Mouse (Mus musculus) T-cell, adult 2 months (primary cell): ENCODE results near the gene Smyd3.

Experiments used
- DNase-seq: peaks from one replicate; pipeline ENCODE4 v3.0.0; 2022; ENCODE audit warnings: low spot score

The Smyd3 gene

DNA sequence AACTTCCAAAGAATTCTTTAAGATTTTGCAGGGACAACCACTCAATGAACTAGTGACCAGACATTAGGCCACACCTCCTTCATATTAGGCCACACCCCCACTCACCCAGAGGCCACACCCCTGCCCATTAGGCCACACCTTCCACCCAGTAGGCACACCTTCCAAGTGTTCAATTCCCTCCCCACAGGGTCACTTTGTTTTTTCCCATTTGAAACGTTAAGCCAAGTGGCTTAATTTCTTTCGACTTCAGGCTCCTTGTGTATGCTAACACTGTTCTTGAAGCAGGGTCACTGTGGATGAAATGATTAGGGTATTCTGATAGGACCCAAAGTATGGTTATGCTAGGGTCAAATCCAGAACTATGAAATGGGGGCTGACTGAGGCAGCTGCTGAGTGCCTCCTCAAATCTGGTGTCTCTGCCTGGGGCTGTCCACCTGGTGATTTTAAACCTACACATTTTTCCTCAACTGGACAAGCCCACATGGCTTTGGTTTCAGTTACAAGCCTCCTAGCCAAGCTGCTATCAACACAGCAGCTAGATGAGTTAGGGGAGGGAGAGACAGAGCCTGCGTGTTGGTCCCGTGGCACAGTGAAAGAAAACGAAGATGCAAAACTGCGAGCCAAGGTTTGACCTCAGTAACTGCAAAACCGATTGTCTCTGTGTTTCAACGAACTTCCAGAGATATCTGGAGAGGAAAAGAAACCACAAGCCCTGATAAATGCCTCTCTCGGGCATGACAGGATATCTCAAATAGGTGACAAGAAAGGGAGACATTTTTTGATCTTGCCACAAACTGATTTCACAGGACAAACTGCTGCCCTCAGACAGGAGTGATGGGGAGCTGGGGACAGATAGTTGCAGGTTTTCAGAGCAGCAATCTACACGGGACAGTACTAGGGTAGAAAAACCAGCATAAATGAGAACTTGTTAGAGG is 400.8 kb downstream of the Smyd3 start:
- no peak for DNase-seq

DNA sequence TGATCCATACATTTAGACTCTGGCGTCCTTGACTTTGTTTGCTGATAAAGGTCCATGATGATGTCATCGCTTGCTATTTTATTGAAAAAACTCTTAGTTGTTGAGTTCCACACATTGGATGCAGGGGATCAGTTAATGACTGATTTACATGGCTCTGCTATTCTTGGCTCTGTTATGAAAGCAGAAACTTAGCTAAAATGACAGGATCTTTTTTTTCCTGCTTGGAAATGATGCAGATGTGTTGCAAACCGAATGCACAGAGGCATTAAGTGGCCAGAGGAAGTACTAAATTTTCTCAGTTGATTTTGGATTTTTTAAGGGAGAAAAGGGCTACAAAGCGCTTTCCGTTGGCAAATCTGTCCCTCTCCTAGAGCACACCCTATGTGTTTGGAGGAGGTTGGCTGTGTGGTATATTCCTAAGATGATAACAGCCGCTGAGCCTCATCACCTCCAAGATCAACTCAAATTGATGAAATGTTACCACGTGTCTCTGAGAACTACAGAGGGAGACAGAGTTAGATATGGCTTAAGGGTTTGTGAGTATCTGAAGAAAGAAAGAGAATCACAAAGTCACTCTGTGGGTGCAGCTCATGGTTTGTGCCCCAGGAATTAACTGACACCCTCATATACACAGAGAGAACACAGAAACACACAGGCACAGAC is 402.9 kb downstream of the Smyd3 start:
- no peak for DNase-seq

DNA sequence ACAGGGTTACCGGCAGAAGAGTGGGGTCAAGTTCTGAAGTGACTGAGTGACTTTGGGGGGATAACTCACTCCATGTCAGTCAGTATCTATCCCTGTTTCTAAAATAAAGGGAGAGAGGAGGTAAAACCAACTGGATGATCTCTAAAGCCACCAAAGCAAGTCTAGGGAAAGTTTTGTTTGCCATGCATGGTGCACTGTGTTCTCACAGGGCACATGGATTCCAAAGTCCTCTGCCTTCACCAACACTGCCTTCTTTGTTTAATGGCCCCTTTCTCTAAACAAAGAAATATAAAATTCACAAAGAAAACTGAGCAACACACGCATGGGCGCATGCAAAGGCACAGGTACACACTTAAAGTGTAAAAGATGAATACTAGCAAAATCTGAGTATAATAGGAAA is 403.5 kb downstream of the Smyd3 start:
- no peak for DNase-seq

DNA sequence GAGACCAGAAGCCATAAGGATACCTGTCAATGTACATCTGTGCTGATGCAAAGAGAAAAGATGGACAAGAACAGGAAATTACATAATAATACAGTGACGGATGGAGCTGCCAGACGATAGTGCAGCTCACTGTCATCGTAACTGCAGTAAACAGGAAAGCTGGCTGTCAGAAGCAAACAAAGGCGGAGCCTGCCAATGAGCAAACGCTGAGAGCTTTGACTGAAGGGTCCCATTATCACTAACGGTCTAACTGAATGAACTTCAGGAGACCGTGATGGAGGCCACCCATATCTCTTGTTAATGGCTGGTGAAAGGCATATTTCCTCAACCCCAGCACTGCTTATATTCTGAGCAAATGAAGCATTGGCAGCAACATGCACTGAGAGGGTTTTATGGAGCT is 409.1 kb downstream of the Smyd3 start:
- DNase-seq: no peak

DNA sequence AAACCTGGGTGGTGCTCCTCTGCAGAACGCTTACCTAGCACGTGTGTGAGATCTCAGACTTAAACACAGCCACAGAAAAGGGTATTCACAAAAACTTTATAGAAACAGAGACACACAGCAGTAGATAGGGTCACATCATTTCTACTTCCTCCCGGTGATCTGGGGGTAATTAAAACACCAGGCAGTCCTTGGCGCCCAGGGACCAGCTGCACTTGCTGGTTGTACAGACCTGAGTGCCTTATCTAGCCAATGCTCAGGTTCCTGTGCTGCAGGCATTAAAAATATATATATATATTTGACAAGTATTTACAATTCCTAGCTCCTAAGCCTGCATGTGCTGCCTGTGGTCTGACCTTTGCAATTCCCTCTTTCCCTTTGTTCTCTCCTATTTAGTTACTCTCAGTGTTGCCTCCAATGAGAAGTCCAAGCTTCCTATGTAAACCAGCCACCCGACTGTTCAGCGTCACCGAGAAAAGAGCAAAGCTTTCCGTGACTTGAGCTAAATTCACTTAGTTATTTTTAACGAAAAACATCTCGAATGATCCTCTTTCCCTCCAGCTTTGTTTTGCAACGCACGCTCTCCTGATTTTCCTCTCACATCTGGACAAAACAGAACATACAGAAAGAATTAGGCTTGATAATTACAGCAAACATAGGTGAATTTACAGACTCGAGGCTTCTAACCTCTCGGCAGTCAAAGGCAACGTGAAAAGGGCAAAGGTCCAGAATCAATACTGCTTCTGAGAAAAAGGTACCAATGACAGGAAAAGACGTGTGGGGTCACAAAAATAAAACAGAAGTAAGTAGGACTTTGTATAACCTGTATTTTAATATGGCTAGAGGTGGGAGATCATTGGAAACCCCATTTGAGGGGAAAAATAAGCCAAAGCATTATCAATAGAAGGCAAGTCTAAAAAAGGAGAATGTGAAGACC is 409.8 kb downstream of the Smyd3 start:
- DNase-seq: no peak

DNA sequence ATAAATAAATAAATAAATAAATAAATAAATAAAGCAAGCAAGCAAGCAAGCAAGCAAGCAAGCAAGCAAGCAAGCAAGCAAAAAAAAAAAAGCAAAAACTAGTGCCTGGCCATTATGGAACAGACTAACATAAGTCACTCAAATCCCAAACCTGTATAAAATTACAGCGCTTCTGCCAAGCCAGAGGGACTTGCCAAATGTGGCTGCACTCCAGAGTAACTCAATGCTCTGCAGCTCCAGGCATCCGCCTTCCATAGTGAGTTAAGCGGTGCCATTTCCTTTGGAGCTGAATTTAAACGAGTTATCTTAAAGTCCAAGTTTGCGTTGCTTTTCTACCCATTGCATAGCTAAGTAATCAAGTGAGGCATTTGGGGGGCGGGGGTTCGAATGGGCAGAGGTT is 410.6 kb downstream of the Smyd3 start:
- DNase-seq: no peak

DNA sequence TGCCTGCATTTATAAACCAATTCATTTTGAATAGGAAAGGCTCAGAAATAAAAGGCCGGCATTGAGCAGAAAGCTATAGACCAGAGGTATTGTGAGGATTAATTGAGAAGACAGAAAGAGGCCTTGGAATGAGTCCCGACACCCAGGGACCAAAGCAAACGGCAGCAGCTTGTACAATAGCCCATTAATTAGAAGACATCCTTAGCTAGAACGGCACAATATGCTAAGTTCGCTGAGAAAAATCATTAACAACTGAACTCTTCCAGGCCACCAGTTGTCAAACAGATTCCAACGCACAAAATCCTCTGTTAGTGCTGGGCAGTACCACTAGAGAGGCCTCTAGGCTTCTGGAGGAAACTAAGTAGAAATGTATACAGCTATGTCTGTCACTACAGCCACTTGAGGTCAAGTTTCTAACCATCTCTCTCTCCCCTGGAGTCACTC is 411.1 kb downstream of the Smyd3 start:
- no peak for DNase-seq

DNA sequence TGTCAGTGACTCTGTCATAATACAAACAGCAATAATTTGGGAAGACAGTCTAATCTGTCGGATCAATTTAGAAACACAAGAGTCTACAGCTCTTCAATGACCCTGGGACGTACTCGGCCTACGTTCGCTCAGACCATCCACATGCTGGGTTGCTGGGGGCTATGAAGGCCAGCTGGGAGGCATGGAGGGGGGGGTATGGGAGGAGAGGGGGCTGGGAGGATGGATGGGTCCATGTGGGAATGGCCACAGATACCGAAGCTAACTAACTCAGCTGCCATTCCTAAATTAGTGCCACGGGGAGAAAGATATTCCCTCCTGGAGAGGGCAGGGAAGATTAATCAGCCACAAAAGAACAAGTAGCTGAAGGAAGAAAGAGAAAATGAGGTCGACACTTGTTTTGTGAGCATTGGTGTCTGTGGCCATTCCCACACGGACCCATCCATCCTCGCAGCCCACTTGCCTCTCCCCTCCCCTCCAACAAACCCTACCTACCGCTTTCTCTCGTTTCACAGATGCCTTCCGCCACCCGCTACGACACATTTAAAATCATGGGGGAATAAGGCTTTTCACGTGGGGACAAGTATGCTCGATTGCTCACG is 411.6 kb downstream of the Smyd3 start:
- DNase-seq: no peak

DNA sequence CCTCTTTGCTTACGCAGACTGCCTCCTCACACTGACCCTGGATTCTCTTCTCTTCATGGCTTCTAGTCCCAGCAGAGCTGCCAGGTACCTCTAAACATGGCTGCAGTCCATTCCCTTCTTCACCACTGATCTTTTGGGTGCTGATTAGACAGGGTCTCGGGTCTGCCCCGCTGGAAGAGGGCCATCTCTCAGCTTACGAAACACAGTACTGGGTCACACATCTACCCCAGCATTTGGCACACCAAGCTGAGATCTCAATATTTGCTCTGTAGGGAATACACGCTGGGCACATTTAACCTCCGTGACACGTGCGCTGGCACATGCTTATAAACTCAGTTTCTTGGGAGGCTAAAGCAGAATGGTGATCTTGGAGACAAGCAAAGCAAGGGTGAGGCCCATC is 413.4 kb downstream of the Smyd3 start:
- no peak for DNase-seq

DNA sequence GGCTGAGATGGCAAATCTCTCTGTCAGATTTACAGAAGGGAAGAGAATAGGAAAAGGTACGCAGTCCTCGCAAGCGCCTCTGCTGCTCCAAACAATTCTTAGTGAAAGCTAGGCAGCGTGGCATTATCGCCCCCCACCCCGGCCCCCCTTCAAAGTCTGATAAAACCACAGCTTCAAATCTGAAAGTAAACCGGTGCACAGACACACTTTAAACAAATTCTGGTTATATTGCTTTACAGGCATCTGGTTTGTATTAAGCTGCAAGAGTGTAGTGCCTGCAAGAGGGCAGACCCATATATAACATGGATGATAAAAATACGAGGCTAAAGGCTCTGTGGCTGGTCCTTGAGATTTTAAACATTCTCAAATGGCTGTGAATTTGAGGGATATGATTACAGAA is 420.8 kb downstream of the Smyd3 start:
- DNase-seq: no peak

DNA sequence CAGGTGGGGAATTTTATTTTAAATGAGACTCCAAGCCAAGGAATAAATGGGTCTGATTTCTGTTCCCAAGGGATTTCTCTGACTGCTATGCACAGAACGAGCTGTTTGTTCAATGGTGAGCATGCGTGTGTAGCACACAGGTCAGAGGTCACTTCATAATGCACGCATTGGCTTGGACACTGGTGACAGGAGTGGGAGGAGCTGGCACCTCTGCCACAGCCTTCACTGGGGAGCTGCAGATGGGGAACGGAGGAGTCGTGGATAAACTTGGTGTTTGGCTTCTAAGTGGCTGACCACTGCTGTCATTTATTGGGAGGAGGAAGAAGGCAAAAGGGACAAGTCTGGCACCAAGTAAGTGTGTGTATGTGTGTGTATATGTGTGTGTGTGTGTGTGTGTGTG is 421.5 kb downstream of the Smyd3 start:
- DNase-seq: no peak

DNA sequence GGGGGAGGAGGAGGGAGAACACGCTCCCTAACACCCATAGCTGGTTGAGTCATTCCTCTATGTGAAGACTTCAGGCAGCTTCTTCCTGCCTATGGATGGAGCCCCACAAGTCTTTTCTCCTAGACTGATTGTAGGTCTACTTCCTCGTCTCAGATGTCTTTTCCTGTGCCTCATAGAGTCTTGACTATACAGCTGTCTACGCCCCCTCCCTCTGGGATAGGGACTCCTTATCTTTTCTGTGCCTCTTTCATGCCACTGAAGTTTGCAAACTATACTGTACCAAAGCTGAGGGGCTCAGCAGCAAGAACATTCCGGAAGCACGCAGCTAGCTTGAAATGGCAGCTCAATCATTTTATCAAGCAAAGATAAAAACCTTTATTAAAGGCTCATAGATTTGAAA is 428.7 kb downstream of the Smyd3 start:
- DNase-seq: no peak

DNA sequence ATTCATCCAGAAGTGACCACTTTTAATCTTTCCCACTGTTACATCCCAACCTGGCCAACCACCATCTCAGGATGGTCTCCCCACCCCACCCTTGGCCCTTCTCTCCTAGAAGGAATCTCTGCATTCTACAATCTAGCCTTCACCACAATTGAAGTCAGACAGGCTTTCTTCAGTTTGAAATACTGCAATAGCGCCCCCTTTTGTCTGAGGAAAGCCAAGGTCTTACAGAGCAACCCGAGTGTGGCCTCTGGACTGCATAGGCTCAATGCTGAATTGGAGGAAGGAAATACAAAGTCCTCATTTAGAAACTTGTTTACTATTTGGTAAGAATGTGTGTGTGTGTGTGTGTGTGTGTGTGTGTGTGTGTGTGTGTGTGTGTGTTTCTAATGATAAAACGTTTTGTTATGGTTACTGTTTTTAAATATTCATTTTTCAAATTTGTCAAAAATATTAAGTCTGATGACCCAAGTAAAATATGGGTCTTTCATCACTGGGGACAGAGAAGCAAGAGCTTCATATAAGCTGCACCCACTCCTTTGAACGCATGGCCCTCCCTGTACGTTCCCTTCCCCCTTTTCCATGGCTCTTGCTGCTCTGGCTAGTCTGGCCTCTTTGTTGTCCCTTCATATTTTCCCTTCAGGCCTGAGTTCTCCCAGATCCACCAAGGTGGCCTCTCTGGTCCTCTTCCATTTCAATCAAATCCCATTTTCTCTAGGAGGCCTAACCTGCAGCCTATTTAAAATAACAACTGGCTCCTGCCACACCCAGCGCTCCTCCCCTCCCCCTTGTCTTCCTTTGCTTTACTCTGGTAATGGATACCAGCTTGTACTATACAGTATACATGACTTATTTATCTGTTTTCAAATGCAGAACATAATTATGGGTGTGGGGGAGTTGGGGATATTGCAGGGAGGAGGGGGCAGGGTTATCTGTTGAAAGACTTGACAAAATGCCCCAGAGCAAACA is 430.5 kb downstream of the Smyd3 start:
- no peak for DNase-seq

DNA sequence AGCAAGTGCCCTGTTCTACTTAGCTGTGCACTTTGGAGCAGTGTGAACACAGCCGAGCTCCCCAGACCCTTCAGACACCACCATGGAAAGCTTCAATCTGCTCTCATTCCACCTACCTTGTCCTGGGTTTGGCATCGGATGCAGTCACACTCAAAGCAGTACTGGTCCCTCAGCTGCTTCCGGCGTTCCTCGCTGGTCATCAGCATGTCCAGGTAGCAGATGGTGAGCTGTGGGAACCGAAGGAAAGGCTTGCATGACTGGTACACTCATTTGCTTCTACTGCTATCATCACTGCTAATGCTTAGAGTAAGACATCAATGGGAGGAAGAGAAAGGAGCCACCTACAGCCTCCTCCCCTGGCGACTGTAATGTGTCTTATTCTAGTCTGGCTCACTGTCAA is 431.6 kb downstream of the Smyd3 start:
- DNase-seq: no peak

DNA sequence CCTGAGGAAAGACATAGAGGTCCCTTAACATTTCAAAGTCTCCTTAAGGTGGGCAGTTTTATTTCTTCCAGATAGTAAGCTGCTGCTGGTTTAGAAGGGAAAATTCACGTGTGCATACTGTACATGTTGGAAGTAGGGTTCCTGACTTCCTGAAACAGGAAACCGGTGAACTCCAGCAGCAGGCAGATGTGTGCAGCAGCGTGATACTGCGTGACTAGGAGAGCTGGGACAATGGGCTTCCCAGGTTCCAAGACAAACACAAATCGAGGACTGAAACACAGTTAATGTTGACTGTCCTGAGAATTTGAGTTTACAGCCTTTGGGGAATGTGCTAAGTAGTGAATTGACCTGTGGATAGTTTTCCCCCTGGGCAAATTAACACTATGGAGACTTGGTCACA is 434.7 kb downstream of the Smyd3 start:
- no peak for DNase-seq

DNA sequence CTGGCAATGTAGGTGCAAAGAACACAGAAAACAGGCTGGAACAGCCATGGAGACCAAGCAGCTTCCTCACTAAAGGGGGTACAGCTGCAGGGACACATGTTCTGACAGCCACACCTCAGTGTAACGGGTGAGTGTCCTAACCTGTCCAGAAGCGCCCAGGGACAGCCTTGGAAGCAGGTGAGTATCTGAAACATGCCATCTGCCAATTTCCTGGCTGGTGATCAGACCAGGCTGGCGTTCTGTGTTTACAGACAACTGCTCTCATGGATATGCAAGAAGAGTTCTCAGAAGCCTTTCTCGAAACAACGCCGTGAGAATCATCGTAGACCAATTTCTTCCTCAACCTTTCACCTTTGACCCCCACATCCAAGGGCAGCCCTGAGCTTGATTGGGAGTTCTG is 444.0 kb downstream of the Smyd3 start:
- DNase-seq: no peak

DNA sequence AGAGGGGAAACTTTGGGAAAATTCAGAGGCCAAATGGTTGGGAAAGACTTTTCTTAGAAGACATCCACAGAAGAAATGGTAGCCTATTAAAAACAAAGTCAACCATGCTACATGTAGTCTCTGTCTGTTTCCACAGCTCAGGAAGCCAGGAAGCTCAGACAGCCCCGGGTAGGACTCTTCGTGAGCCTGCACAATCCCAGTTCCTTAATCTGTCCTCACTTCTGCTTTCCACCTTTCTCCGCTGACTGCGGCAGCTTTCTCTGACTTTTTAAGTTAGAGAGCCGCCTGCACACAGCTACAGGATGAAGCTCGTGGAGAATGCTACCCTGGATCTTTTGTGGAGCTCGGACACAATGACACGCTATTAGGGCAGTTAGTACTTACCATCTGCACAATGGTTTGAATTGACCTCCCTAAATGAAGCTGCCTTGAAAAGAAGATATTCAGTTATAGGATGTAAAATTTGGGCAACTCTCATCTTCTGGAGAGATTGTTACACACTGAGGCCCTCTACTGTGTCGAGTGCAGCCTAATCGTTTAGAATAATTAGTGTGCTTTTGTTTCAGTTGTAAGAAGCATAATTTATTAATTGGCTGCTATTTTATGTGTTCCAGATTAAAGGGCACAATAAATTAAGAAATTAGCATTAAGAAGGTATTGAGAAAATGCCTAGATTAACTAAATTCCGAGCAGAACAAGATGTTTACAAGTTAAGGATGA is 444.7 kb downstream of the Smyd3 start:
- no peak for DNase-seq

DNA sequence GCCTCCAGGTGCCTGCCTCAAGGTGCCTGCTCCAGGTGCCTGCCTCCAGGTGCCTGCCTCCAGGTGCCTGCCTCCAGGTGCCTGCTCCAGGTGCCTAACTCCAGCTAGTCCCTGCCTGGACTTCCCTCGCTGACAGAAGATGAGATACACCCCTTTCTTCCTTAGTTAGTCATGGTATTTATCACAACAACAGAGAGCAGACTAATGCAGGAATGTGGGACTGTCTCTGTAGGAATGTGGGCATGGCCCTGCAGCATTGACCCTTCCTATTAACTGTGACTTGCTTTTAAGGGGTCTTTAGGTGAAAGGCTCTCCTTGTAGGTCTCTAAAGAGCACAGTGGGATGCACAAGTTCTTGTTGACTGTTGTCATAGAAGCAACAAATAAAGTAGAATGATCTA is 445.4 kb downstream of the Smyd3 start:
- no peak for DNase-seq

DNA sequence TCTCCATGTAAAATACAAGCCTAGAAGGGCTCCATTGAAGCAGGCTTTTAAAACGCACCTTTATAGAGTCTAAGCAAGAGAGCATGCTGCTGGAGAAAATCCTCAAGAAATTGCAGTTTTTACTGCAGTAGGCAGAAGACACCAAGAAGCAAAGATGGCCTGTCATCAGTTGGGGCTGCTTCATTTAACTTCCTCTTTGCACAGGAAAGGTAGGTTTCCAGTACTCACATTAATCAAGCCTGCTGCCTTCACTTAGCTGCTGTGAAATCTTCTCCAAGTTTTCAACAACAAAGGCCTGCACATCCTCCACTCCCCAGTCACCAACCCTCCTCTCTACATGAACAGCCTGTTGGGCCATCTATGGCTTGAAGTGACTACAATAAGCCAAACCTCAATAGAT is 448.9 kb downstream of the Smyd3 start:
- DNase-seq: no peak

DNA sequence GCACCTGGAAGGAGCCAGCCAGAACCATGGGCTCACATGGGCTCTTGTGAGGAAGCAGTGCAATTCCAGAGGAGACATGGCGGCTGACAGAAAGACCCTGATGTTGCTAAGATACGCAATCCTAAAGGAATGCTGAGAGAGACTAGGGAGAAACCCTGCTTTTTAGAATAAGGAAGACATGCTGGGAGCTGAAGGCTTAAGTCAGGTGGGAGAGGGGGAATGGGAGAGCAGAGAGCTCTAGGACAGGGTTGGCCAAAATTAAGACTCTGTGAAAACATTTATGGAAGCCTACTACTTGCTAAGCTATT is 452.6 kb downstream of the Smyd3 start:
- DNase-seq: no peak
